Mouse (Mus musculus): Measurements from ENCODE around the gene 1700016K19Rik. TPM values are rescaled to one million over a fixed set of nuclear protein-coding genes. Genes with fewer than 3 reads are reported as not detected.

Gene 1700016K19Rik
- polyA plus RNA-seq, 1 experiment from 2014 or later, result 10.8 TPM

DNA sequence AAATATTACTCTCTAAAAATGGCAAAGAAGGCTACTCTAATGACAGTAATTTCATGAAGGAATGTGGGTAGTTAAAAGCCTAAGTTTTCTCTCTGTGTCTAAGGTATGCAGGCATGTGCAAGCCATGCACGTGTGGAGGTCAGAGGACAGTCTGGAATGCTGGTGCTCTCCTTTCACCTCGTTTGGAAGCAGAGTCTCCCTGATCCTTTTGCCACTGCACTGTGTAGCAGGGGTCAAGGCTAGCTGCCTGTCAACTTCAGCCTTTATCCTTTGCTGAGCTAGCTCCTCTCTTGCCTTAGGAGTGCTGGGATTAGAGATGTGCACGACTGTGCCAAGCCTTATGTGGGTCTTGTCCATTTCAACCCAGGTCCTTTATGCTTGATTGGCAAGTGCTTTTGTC, 50.8 kb downstream of the 1700016K19Rik start:
- Histone ChIP-seq H3K9ac (ENCODE audit: low read length) (no peak overlapping the region), H3K27ac (ENCODE audit: low read length) (peak overlapping the region; percentile 36), H3K27me3 (ENCODE audit: control insufficient read depth, insufficient read depth, low read depth, low read length) (no peaks in the 10 kb centered on the region), H3K36me3 (ENCODE audit: control insufficient read depth, insufficient read depth, low read length) (peaks cover 2% of the 10 kb centered on the region; the same call in 1 of the 2 replicates), H3K9me3 (ENCODE audit: control insufficient read depth, low read length) (no peaks in the 10 kb centered on the region), H3K4me1 (replicated peaks; ENCODE audit: control insufficient read depth, insufficient read depth, low read length) (peaks cover 2% of the 10 kb centered on the region; the same call in 1 of the 2 replicates), H3K4me2 (ENCODE audit: low read depth, low read length) (no peak overlapping the region), H3K4me3 (ENCODE audit: low read length) (no peak overlapping the region)
- 31% methylated on average over 3 of the region's 3 CpGs for WGBS
- ATAC-seq (ENCODE audit: low read depth), result peak; percentile 32; the same call in 1 of the 2 replicates

DNA sequence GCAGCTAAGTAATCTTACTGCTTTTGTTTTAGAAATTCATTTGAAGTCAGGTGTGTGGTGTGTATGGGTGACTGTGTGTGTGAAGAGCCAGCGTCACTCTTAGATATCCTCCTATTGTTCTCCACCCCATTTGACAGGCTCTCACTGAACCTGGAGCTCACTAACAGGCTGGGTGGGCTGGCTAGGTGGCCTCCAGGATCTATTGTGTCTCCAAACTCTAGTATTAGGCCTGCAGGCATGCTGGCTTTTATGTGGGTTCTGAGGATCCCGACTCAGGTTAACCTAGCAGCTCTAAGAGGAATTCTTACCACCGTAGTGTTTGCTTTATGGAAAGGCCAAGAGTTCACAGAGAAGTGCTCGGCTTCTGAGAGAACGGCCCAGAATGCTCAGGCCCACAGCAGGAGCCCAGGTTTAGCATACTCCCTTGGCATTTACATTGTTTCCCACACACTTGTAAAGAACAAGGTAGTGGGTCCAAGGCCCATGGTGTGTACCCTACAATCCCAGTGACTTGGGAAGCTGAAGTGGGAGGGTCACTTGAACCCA, 51.3 kb downstream of the 1700016K19Rik start:
- Histone ChIP-seq H3K27ac (ENCODE audit: low read length) (peak overlapping the region; percentile 36), H3K36me3 (ENCODE audit: control insufficient read depth, insufficient read depth, low read length) (peaks cover 2% of the 10 kb centered on the region; the same call in 1 of the 2 replicates), H3K4me3 (ENCODE audit: low read length) (no peak overlapping the region), H3K9ac (ENCODE audit: low read length) (no peak overlapping the region), H3K4me2 (ENCODE audit: low read depth, low read length) (no peak overlapping the region), H3K9me3 (ENCODE audit: control insufficient read depth, low read length) (no peaks in the 10 kb centered on the region), H3K27me3 (ENCODE audit: control insufficient read depth, insufficient read depth, low read depth, low read length) (no peaks in the 10 kb centered on the region), H3K4me1 (replicated peaks; ENCODE audit: control insufficient read depth, insufficient read depth, low read length) (0 out of 2 replicates have a peak, but pooled peaks cover 2% of the 10 kb centered on the region)
- 33% methylated on average over 5 of the region's 5 CpGs for WGBS
- ATAC-seq (ENCODE audit: low read depth), result peak; percentile 81

GRCm38 (mm10) chr11:76052496-76052895, 52.8 kb downstream of the 1700016K19Rik start:
- 76% methylated on average over 5 of the region's 5 CpGs for WGBS

More at GRCm38 (mm10) chr11:76052496-76052895, 52.8 kb downstream of the 1700016K19Rik start:
- ATAC-seq (ENCODE audit: low read depth), result no peak
- Histone ChIP-seq H3K4me3 (ENCODE audit: low read length) (no peak overlapping the region), H3K27ac (ENCODE audit: low read length) (no peak overlapping the region), H3K27me3 (ENCODE audit: control insufficient read depth, insufficient read depth, low read depth, low read length) (no peaks in the 10 kb centered on the region), H3K9ac (ENCODE audit: low read length) (no peak overlapping the region), H3K4me1 (replicated peaks; ENCODE audit: control insufficient read depth, insufficient read depth, low read length) (0 out of 2 replicates have a peak, but pooled peaks cover 2% of the 10 kb centered on the region), H3K36me3 (ENCODE audit: control insufficient read depth, insufficient read depth, low read length) (no peaks in the 10 kb centered on the region; the same call in 1 of the 2 replicates), H3K4me2 (ENCODE audit: low read depth, low read length) (no peak overlapping the region), H3K9me3 (ENCODE audit: control insufficient read depth, low read length) (no peaks in the 10 kb centered on the region)

Other genes with a start within 250 kb of the 1700016K19Rik start
- 0.44 and 0.68 TPM in 2 replicates for gene Doc2b, start 203.9 kb upstream of the 1700016K19Rik start, polyA plus RNA-seq (2015; fragmentation: Nextera tagmentation; extraction: Ambion mirVana)
- 8.1 and 8.5 TPM in 2 replicates for gene Rph3al, start 61.5 kb upstream of the 1700016K19Rik start, polyA plus RNA-seq (2015; fragmentation: Nextera tagmentation; extraction: Ambion mirVana)
- gene Rflnb, start 27.9 kb downstream of the 1700016K19Rik start, polyA plus RNA-seq (2015; fragmentation: Nextera tagmentation; extraction: Ambion mirVana), result 41.7 and 42.8 TPM in 2 replicates
- 36.9 and 39.0 TPM in 2 replicates for gene Vps53, start 179.7 kb downstream of the 1700016K19Rik start, polyA plus RNA-seq (2015; fragmentation: Nextera tagmentation; extraction: Ambion mirVana)
- gene Fam57a, start 179.8 kb downstream of the 1700016K19Rik start, polyA plus RNA-seq (2015; fragmentation: Nextera tagmentation; extraction: Ambion mirVana), result 36.9 and 38.8 TPM in 2 replicates
- gene Dbil5, start 217.7 kb downstream of the 1700016K19Rik start, polyA plus RNA-seq (2015; fragmentation: Nextera tagmentation; extraction: Ambion mirVana), result 0.48 and 1.5 TPM in 2 replicates
- gene Gemin4, start 217.8 kb downstream of the 1700016K19Rik start, polyA plus RNA-seq (2015; fragmentation: Nextera tagmentation; extraction: Ambion mirVana), result 30.5 and 30.9 TPM in 2 replicates
- gene Mrm3, start 243.8 kb downstream of the 1700016K19Rik start, polyA plus RNA-seq (2015; fragmentation: Nextera tagmentation; extraction: Ambion mirVana), result 18.6 and 22.1 TPM in 2 replicates
- gene Glod4, start 243.8 kb downstream of the 1700016K19Rik start, polyA plus RNA-seq (2015; fragmentation: Nextera tagmentation; extraction: Ambion mirVana), result 122 and 126 TPM in 2 replicates

Data from lung, embryonic 16.5 days (tissue).